Mouse (Mus musculus) stomach, postnatal 0 days (tissue): ENCODE data around the gene H1f0.

Experiments
- CTCF ChIP-seq: IDR thresholded peaks from 2 replicates; pipeline ENCODE4 v1.5.1; 2016; ENCODE audit warnings: antibody characterized with exemption, low read depth, mild to moderate bottlenecking, moderate library complexity
- EP300 ChIP-seq: optimal IDR thresholded peaks from 2 replicates; pipeline ENCODE3; 2016; ENCODE audit warnings: antibody characterized with exemption

DNA sequence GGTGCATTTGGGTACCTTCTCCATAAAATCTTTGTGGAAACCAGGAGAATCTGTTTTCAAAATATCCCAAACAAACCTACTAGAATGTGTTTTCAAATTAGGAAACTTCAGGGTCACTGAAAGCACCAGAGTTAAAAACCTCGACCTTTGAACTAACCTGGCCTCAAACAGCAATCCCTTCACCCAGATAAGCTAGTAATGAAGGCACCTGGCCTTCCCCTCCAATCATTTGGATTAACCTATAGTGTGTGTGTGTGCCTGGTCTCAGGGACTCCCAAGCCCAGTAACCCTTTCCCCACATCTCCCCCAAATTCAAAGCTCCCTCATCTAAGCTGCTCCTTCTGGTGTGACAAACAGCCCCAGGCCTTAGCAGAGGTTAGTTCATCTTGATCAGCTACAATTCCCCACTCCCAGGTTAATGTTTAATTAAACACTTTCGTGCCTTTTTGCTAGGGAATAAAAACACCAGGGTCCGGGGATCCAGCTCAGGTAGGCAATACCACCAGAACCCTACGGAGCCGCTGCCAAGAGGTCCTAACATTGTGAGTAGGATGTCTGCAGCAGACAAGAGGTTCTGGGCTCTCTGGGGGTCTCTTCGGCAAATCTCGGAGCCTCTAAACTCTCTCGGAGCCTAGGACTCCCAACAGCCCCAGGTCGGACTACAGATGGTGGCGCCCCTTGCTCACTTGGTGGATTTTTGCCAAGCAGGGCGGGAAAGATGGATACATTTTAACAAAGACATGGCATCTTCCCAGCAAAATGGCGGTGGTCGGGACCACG is 1.5 kb upstream of the H1f0 start:
- no peak for TF ChIP-seq CTCF
- TF ChIP-seq EP300: no peak
